Mouse (Mus musculus) cerebellum, adult 2 months (tissue): ENCODE results near the gene Parvb.

ENCODE experiments used
- CTCF ChIP-seq: fragments of 200-500 bp; IDR thresholded peaks from 2 replicates; pipeline ENCODE4 v1.5.1; 2011; ENCODE audit warnings: low read depth, mild to moderate bottlenecking, control low read depth, low read length, moderate library complexity, borderline replicate concordance; ENCODE audit not compliant: insufficient read depth
- POLR2A ChIP-seq: fragments of 200-500 bp; IDR thresholded peaks from 2 replicates; pipeline ENCODE4 v1.6.1; 2011; ENCODE audit warnings: low read length, control low read depth, borderline replicate concordance; ENCODE audit not compliant: insufficient read depth

DNA sequence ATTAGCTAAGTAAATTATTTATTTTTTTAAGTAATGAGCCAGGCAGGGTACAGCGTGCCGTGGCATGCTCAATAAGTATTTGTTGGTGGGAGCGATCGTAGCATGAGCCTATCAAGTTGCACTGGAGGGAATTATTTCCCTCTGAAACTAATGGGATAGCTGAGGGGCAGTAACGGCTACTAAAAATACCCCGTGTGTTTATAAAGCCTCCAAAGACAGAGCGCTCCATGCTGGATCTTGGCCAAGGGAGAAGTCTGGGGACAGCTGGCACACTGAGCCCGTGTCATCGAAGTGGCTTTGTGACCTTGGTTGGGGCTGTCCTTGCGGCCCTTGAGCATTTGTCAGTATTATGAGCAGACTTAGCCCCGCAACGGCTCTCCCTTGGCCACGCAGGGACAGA lies 19.4 kb downstream of the Parvb start:
- no peak for TF ChIP-seq CTCF
- TF ChIP-seq POLR2A = no peak
